Mouse (Mus musculus) small intestine, adult 2 months (tissue): ENCODE data around the gene Dsp. TPM values are rescaled to one million over a fixed set of nuclear protein-coding genes. Genes with fewer than 3 reads are reported as not detected.
A peak's percentile ranks its signal among the peaks of the same experiment; 100 is the strongest.

ENCODE experiments used
- H3K27ac ChIP-seq: fragments of 200-500 bp; 2 replicates; pipeline ENCODE4 v1.5.1; 2012; ENCODE audit warnings: low read depth, low read length, control low read depth, inconsistent platforms; ENCODE audit not compliant: insufficient read depth
- H3K27me3 ChIP-seq: fragments of 200-500 bp; 2 replicates; pipeline ENCODE4 v1.6.1; 2012; ENCODE audit warnings: mild to moderate bottlenecking, moderate library complexity, low read length, inconsistent platforms; ENCODE audit not compliant: control insufficient read depth, insufficient read depth
- H3K36me3 ChIP-seq: fragments of 200-500 bp; 2 replicates; pipeline ENCODE4 v1.6.1; 2012; ENCODE audit warnings: mild to moderate bottlenecking, low read length, control low read depth, inconsistent platforms; ENCODE audit not compliant: control insufficient read depth, insufficient read depth
- H3K4me1 ChIP-seq: fragments of 200-500 bp; 2 replicates; pipeline ENCODE4 v1.6.1; 2012; ENCODE audit warnings: low read length, inconsistent platforms, mixed read lengths; ENCODE audit not compliant: control insufficient read depth, insufficient read depth, insufficient read length
- H3K4me3 ChIP-seq: fragments of 200-500 bp; 2 replicates; pipeline ENCODE4 v1.5.1; 2012; ENCODE audit warnings: low read depth, mild to moderate bottlenecking, control low read depth, inconsistent platforms, low read length, moderate library complexity
- CTCF ChIP-seq: fragments of 200-500 bp; IDR thresholded peaks from 2 replicates; pipeline ENCODE4 v1.5.1; 2012; ENCODE audit warnings: low read depth, mild to moderate bottlenecking, control low read depth, inconsistent platforms, low read length, moderate library complexity, mixed read lengths; ENCODE audit not compliant: insufficient replicate concordance, insufficient read length; ENCODE audit errors: extremely low read depth
- POLR2A ChIP-seq: fragments of 200-500 bp; IDR thresholded peaks from 2 replicates; pipeline ENCODE4 v1.6.1; 2012; ENCODE audit warnings: low read depth, mild to moderate bottlenecking, control low read depth, inconsistent platforms, low read length, moderate library complexity
- WGBS: fragments of 180-500 bp; shearing (Covaris S2); methylation state at CpG from one replicate; pipeline ENCODE4 v1.1.7; 2018; 5-methylcytosine and 5-hydroxymethylcytosine counted together
- polyA plus RNA-seq: library from polyadenylated mRNA; depleted of rRNA; stranded (reverse); fragments of >200 nt; gene quantifications from 2 replicates; pipeline ENCODE4 v1.2.3, GENCODE M21; 2012

Dsp gene
- polyA plus RNA-seq, 1 experiment, result 43.0 TPM

DNA sequence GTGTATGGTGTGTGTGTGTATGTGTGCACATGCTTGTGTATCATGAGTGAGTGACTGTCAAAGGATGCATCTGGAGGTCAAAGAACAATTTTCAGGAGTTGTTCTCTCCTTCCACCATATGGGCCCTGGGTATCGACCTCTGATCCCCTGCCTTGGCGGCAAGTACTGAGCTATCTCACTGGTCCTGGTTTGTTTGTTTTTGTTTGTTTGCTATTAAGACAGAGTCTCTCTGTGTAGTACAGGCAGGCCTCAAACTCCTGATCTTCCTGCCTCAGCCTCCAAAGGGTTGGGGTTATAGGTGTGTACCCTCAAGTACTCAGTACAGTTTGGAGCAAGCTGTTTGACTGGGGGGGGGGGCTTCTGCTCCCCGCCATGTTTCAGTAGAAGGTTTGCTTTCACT is 16.0 kb downstream of the Dsp start:
- H3K4me3 ChIP-seq, result no peak overlapping the region
- WGBS, result 64% methylated on average over 3 of the region's 3 CpGs
- H3K27me3 ChIP-seq, result no peaks in the 10 kb centered on the region
- H3K4me1 ChIP-seq, result peaks cover 9% of the 10 kb centered on the region
- peaks cover 35% of the 10 kb centered on the region for H3K36me3 ChIP-seq
- TF ChIP-seq CTCF (no peak), POLR2A (no peak)
- H3K27ac ChIP-seq, result no peak overlapping the region

DNA sequence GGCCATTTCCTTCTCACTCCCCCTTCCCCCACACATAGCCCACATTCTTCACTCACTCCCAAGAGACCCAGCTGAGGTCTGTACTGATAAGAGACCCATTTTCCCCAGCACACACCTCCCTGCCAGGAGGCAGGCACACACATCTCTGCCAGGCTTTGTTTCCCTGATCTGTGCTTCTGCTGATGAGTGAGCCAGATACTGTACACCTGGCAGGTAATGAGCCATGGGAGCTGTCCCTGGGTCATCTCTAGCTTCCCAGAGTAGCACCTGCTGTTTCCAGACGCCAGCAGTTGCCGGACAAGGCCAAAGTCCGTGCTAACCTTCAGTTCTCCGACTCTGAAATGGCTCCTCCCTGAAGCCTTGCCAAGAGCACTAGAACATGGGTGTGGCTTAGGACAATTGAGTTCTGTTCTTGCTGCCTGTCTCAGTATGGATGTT is 19.6 kb downstream of the Dsp start:
- Histone ChIP-seq H3K4me3 (no peak overlapping the region), H3K27ac (peak overlapping the region; percentile 81), H3K27me3 (no peaks in the 10 kb centered on the region), H3K36me3 (peaks cover 50% of the 10 kb centered on the region), H3K4me1 (peaks cover 2% of the 10 kb centered on the region; the same call in 1 of the 2 replicates)
- WGBS, result 6% methylated on average over 4 of the region's 4 CpGs
- TF ChIP-seq CTCF, result no peak
- no peak for TF ChIP-seq POLR2A

- no peaks in the 10 kb centered on the region for H3K27me3 ChIP-seq
- H3K36me3 ChIP-seq, result peaks cover 81% of the 10 kb centered on the region
- H3K4me1 ChIP-seq, result no peaks in the 10 kb centered on the region
- 69% methylated on average over 10 of the region's 10 CpGs for WGBS
- TF ChIP-seq CTCF, result no peak
- no peak for TF ChIP-seq POLR2A
- no peak overlapping the region for H3K27ac ChIP-seq
- H3K4me3 ChIP-seq, result no peak overlapping the region
These were observed 42.3 kb downstream of the Dsp start for GRCm38 (mm10) chr13:38193406-38193805.

- 24% methylated on average over 6 of the region's 6 CpGs for whole genome bisulfite sequencing
- no peaks in the 10 kb centered on the region for H3K27me3 ChIP-seq
- H3K4me3 ChIP-seq, result no peak overlapping the region
- peaks cover 17% of the 10 kb centered on the region for H3K36me3 ChIP-seq
- TF ChIP-seq POLR2A (no peak), CTCF (no peak)
- peak overlapping the region; percentile 61 for H3K27ac ChIP-seq
- peaks cover 2% of the 10 kb centered on the region for H3K4me1 ChIP-seq
These were observed 50.3 kb downstream of the Dsp start for GRCm38 (mm10) chr13:38201413-38201812.

DNA sequence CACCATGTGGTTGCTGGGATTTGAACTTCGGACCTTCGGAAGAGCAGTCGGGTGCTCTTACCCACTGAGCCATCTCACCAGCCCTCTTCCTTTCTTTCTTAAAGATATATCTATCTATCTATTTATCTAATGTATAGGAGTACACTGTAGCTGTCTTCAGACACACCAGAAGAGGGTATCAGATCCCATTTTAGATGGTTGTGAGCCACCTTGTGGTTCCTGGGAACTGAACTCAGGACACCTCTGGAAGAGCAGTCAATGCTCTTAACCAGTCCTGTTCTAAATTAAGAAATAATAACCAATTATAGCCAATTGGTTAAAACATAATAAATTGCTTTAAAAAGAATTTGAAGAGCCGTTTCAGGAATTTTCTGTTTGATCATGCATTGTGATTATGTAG is 53.1 kb downstream of the Dsp start:
- no peak overlapping the region for H3K4me3 ChIP-seq
- WGBS, result 46% methylated on average over 4 of the region's 4 CpGs
- H3K27ac ChIP-seq, result no peak overlapping the region
- no peaks in the 10 kb centered on the region for H3K27me3 ChIP-seq
- peaks cover 4% of the 10 kb centered on the region for H3K4me1 ChIP-seq
- TF ChIP-seq CTCF (no peak), POLR2A (no peak)
- H3K36me3 ChIP-seq, result no peaks in the 10 kb centered on the region

GRCm38 (mm10) chr13:38204702-38205482 is 53.8 kb downstream of the Dsp start, which contains the start of gene Snrnp48:
TSS of gene Snrnp48 (plus strand) at chr13:38204938.
- TF ChIP-seq CTCF, result no peak
- TF ChIP-seq POLR2A, result peak; percentile 77
- Histone ChIP-seq H3K27me3 (no peaks in the 10 kb centered on the region), H3K36me3 (0 out of 2 replicates have a peak, but pooled peaks cover 2% of the 10 kb centered on the region), H3K4me3 (peak within 1 kb of the TSS; percentile 100), H3K27ac (peak within 1 kb of the TSS; percentile 76), H3K4me1 (peaks cover 4% of the 10 kb centered on the region)
- WGBS, result under 1% methylated on average over 59 of the region's 59 CpGs

DNA sequence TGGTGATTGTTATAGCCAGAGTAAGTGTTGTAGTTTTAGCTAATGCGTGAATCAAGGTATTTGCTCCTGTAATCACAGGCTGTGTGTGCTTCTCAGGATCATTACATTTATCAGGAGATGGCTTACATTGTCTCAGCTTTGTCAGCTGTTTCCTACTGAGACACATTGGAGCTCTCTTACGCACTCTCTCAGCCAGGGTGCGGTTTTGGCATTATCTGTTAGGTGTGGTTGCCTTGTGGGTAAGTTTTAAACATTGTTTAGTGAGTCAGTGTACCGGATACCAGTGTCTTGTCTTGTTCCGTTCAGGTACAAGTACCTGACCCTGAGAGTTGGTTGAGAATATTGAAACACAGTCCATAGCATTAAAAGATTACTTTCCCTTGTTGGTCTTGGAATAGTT is 60.0 kb downstream of the Dsp start:
- H3K4me1 ChIP-seq, result peaks cover 2% of the 10 kb centered on the region; the same call in 1 of the 2 replicates
- no peak overlapping the region for H3K4me3 ChIP-seq
- no peaks in the 10 kb centered on the region for H3K27me3 ChIP-seq
- H3K36me3 ChIP-seq, result peaks cover 36% of the 10 kb centered on the region
- 80% methylated on average over 5 of the region's 5 CpGs for WGBS
- no peak overlapping the region for H3K27ac ChIP-seq
- TF ChIP-seq POLR2A (no peak), CTCF (no peak)
